Mouse (Mus musculus) heart, postnatal 0 days (tissue): ENCODE data around the gene Poc5.

ENCODE experiments used
- CTCF ChIP-seq: IDR thresholded peaks from 2 replicates; pipeline ENCODE4 v1.5.1; 2016; ENCODE audit warnings: antibody characterized with exemption, control low read depth, low read depth
- EP300 ChIP-seq: IDR thresholded peaks from 2 replicates; pipeline ENCODE4 v1.6.1; 2016; ENCODE audit warnings: antibody characterized with exemption, low read depth

DNA sequence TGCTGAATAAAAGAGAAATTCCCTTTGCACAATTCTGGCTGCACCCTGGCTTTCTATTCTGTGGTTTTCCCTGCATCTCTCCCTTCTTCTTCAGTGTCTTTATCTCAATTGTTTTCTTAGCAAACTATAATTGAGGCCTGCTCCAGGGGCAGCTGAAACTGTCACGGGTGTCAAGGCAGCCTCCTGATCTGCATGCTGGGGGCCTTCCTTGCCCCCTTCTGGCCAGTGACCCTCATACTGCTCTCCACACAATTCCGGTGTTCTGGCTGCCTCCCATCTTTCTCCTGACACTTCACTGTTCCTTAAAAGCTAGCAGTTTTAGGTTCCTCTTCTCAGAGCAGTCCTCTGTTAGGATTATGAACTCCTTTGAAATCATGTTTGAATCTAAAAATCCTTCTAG lies 1.2 kb downstream of the Poc5 start:
- TF ChIP-seq CTCF (no peak), EP300 (no peak)
